Mouse (Mus musculus) G1E (cell line): ENCODE data around the gene Cnst. TPM values are rescaled to one million over a fixed set of nuclear protein-coding genes. Genes with fewer than 3 reads are reported as not detected.

ENCODE experiments used
- ATAC-seq: 2 replicates; pipeline ENCODE4 v1.8.0; 2016; ENCODE audit warnings: mild to moderate bottlenecking; ENCODE audit not compliant: insufficient number of reproducible peaks, poor library complexity, low FRiP score, severe bottlenecking; ENCODE audit errors: extremely low read depth
- DNase-seq: peaks from one replicate; pipeline ENCODE4 v3.0.0; 2012; ENCODE audit warnings: low spot score
- H3K27me3 ChIP-seq: 2 replicates; pipeline ENCODE4 v1.6.1; 2012; ENCODE audit warnings: mild to moderate bottlenecking, low read length, inconsistent platforms; ENCODE audit not compliant: insufficient read depth
- H3K36me3 ChIP-seq: replicated peaks from 2 replicates; pipeline ENCODE3; 2012; ENCODE audit warnings: mild to moderate bottlenecking, inconsistent platforms
- H3K4me1 ChIP-seq: 2 replicates; pipeline ENCODE4 v1.6.1; 2012; ENCODE audit warnings: low read depth, low read length, inconsistent platforms, mixed read lengths; ENCODE audit not compliant: insufficient read depth
- H3K4me3 ChIP-seq: 2 replicates; pipeline ENCODE4 v1.5.1; 2012; ENCODE audit warnings: low read depth, mild to moderate bottlenecking, inconsistent platforms, low read length, moderate library complexity, mixed read lengths
- H3K9me3 ChIP-seq: replicated peaks from 2 replicates; pipeline ENCODE4 v1.6.1; 2012; ENCODE audit warnings: inconsistent platforms
- CTCF ChIP-seq: IDR thresholded peaks from 2 replicates; pipeline ENCODE4 v1.5.1; 2012; ENCODE audit warnings: low read depth, low read length, inconsistent platforms, mixed read lengths
- GATA1 ChIP-seq: IDR thresholded peaks from 2 replicates; pipeline ENCODE4 v1.6.1; 2012; ENCODE audit warnings: borderline replicate concordance, low read length, inconsistent platforms, mixed read lengths
- GATA2 ChIP-seq: IDR thresholded peaks from 2 replicates; pipeline ENCODE4 v1.6.1; 2012; ENCODE audit warnings: low read depth, low read length, inconsistent platforms, borderline replicate concordance
- POLR2AphosphoS5 ChIP-seq: IDR thresholded peaks from 2 replicates; pipeline ENCODE4 v1.6.1; 2012; ENCODE audit warnings: low read depth, low read length, inconsistent platforms; ENCODE audit not compliant: insufficient replicate concordance
- TAL1 ChIP-seq: conservative IDR thresholded peaks from 2 replicates; pipeline ENCODE4 v1.6.1; 2012; ENCODE audit warnings: low read depth, low read length, inconsistent platforms, mixed read lengths
- polyA plus RNA-seq: library from polyadenylated mRNA; stranded (reverse); fragments of >175 nt; gene quantifications from 2 replicates; pipeline ENCODE4 v1.2.3, GENCODE M21; 2012
- total RNA-seq, 2 experiments: library from RNA; stranded (forward) in 1 of 2; stranded (reverse) in 1 of 2; fragments of 200-1000 nt in 1 of 2; fragments of >200 nt in 1 of 2; fragmentation: Nextera tagmentation in 1 of 2; gene quantifications; 2 replicates each; pipeline ENCODE4 v1.2.3; 2014 to 2017

Gene Cnst
- total and polyA plus RNA-seq, 3 experiments, result 14.4 to 32.9 (median 27.1) TPM

- peak; percentile 32; the same call in 1 of the 2 replicates for ATAC-seq
- TF ChIP-seq GATA1 (no peak), GATA2 (no peak), TAL1 (no peak), POLR2AphosphoS5 (no peak), CTCF (no peak)
- Histone ChIP-seq H3K27me3 (no peaks in the 10 kb centered on the region), H3K9me3 (no peaks in the 10 kb centered on the region), H3K4me1 (peaks cover 78% of the 10 kb centered on the region), H3K4me3 (peak overlapping the region; percentile 60; the same call in 1 of the 2 replicates), H3K36me3 (peaks cover 45% of the 10 kb centered on the region)
- no peak for DNase-seq
Measured at GRCm38 (mm10) chr1:179552751-179553150, 6.6 kb downstream of the Cnst start.

GRCm38 (mm10) chr1:179553197-179553948 is 7.2 kb downstream of the Cnst start:
- ATAC-seq, result no peak
- no peaks in the 10 kb centered on the region for H3K9me3 ChIP-seq
- H3K4me1 ChIP-seq, result peaks cover 76% of the 10 kb centered on the region
- H3K36me3 ChIP-seq, result peaks cover 44% of the 10 kb centered on the region
- H3K4me3 ChIP-seq, result no peak overlapping the region; the same call in 1 of the 2 replicates
- no peak for TF ChIP-seq GATA1
- TF ChIP-seq CTCF, result no peak
- no peak for DNase-seq
- H3K27me3 ChIP-seq, result no peaks in the 10 kb centered on the region

- H3K4me3 ChIP-seq, result no peak overlapping the region
- ATAC-seq, result no peak
Measured at GRCm38 (mm10) chr1:179553949-179554347, 7.8 kb downstream of the Cnst start.

GRCm38 (mm10) chr1:179556921-179557320 is 10.8 kb downstream of the Cnst start:
- Histone ChIP-seq H3K27me3 (no peaks in the 10 kb centered on the region), H3K9me3 (no peaks in the 10 kb centered on the region), H3K4me3 (no peak overlapping the region), H3K4me1 (peaks cover 67% of the 10 kb centered on the region), H3K36me3 (peaks cover 46% of the 10 kb centered on the region)
- no peak for ATAC-seq
- no peak for TF ChIP-seq GATA1
- no peak for TF ChIP-seq GATA2
- no peak for TF ChIP-seq POLR2AphosphoS5
- no peak for TF ChIP-seq CTCF
- no peak for TF ChIP-seq TAL1
- no peak for DNase-seq

More at GRCm38 (mm10) chr1:179553949-179554347, 7.8 kb downstream of the Cnst start:
- no peak for DNase-seq
- no peaks in the 10 kb centered on the region for H3K9me3 ChIP-seq
- no peak for TF ChIP-seq CTCF
- TF ChIP-seq GATA1, result no peak
- no peak for TF ChIP-seq TAL1
- no peak for TF ChIP-seq POLR2AphosphoS5
- H3K4me1 ChIP-seq, result peaks cover 76% of the 10 kb centered on the region
- H3K36me3 ChIP-seq, result peaks cover 45% of the 10 kb centered on the region
- H3K27me3 ChIP-seq, result no peaks in the 10 kb centered on the region

- Histone ChIP-seq H3K4me1 (peaks cover 65% of the 10 kb centered on the region), H3K9me3 (no peaks in the 10 kb centered on the region), H3K27me3 (no peaks in the 10 kb centered on the region), H3K4me3 (no peak overlapping the region), H3K36me3 (peaks cover 56% of the 10 kb centered on the region)
- no peak for ATAC-seq
- DNase-seq, result no peak
- TF ChIP-seq TAL1, result no peak
- no peak for TF ChIP-seq CTCF
- TF ChIP-seq GATA1, result no peak
- TF ChIP-seq GATA2, result no peak
- TF ChIP-seq POLR2AphosphoS5, result no peak
Measured at GRCm38 (mm10) chr1:179559446-179560194, 13.4 kb downstream of the Cnst start.

- Histone ChIP-seq H3K27me3 (no peaks in the 10 kb centered on the region), H3K4me1 (peaks cover 62% of the 10 kb centered on the region), H3K36me3 (peaks cover 55% of the 10 kb centered on the region), H3K9me3 (no peaks in the 10 kb centered on the region), H3K4me3 (no peak overlapping the region)
- DNase-seq (no peak), ATAC-seq (no peak)
- TF ChIP-seq TAL1 (no peak), GATA2 (no peak), CTCF (no peak), POLR2AphosphoS5 (no peak), GATA1 (no peak)
Measured at GRCm38 (mm10) chr1:179560845-179561430, 14.8 kb downstream of the Cnst start.
